Comparison of ENCODE assay signal across 8 mouse cellular contexts in genomic region chr4:120215915-120216591, GRCm38 (mm10). TPM values are rescaled to one million over a fixed set of nuclear protein-coding genes. Genes with fewer than 3 reads are reported as not detected.
DNase-seq lines count a peak whose midpoint lies in the region; TF ChIP-seq lines count a peak whose summit lies in the region.

No protein-coding gene starts in this region.

- H3K9me3 ChIP-seq in MEL (replicated peaks; ENCODE audit: insufficient read depth, low read length) = no peaks in the 10 kb centered on the region

- no peaks in the 10 kb centered on the region for H3K4me1 ChIP-seq in MEL (ENCODE audit: control insufficient read depth in 1 of 2, insufficient read depth in 2 of 2, low read length in 2 of 2)

- TF ChIP-seq CTCF in MEL (IDR thresholded peaks at IDR 0.05 in 2 of 3, conservative IDR thresholded peaks at IDR 0.05 in 1 of 3; ENCODE audit: control insufficient read depth in 1 of 3, insufficient read depth in 1 of 3, low read depth in 2 of 3, low read length in 3 of 3, poor library complexity in 1 of 3, severe bottlenecking in 1 of 3) = peak in 2 of 3 experiments; percentile 20 to 46; a peak in 5 of 6 replicates

- H3K36me3 ChIP-seq in MEL (ENCODE audit: control insufficient read depth in 1 of 2, insufficient read depth in 2 of 2, low read length in 2 of 2) = no peaks in the 10 kb centered on the region

- no peak overlapping the region for H3K9ac ChIP-seq in MEL (ENCODE audit: control insufficient read depth, low read depth, low read length, poor library complexity, severe bottlenecking)

- no peak overlapping the region for H3K27ac ChIP-seq in MEL (ENCODE audit: control insufficient read depth, low read depth, low read length)

- no peaks in the 10 kb centered on the region for H3K27me3 ChIP-seq in MEL (ENCODE audit: control insufficient read depth in 1 of 2, insufficient read depth in 2 of 2, low read length in 2 of 2)

- no peak; the same call in 1 of the 2 replicates for TF ChIP-seq RAD21 in MEL (IDR thresholded peaks at IDR 0.05; ENCODE audit: low read depth, low read length)

- DNase-seq in 416B (ENCODE audit: low read depth) = peak; percentile 24
- no peak for DNase-seq in MEL (ENCODE audit: low read depth, low spot score)
- DNase-seq in cerebellum, postnatal 10 days = peak; percentile 88
- peak; percentile 56 to 68 for DNase-seq in frontal cortex, postnatal 25 days (ENCODE audit: low spot score in 2 of 2)
- DNase-seq in kidney, postnatal 25 days = peak; percentile 48 to 55
- DNase-seq in lung, postnatal 14 days = peak; percentile 69
- DNase-seq in right cerebral cortex, adult 18-20 months = peak; percentile 55
- no peak for DNase-seq in spleen, postnatal 36 days (ENCODE audit: low spot score in 2 of 2)

- TF ChIP-seq EP300 in MEL (IDR thresholded peaks at IDR 0.05; ENCODE audit: low read depth in 1 of 2, low read length in 2 of 2) = no peak

- TF ChIP-seq POLR2A in MEL (IDR thresholded peaks at IDR 0.05; ENCODE audit: control insufficient read depth in 1 of 2, insufficient read depth in 1 of 2, low read depth in 1 of 2, low read length in 2 of 2, poor library complexity in 1 of 2) = no peak

- no peak overlapping the region for H3K4me3 ChIP-seq in MEL (ENCODE audit: control insufficient read depth in 1 of 2, insufficient read depth in 1 of 2, low read depth in 2 of 2, low read length in 2 of 2)

- H3K79me2 ChIP-seq in MEL (ENCODE audit: control insufficient read depth, insufficient read depth, low read length, poor library complexity) = no peaks in the 10 kb centered on the region

TF ChIP-seq in MEL, 35 proteins besides CTCF, POLR2A, EP300 and RAD21:
- no peak for TF ChIP-seq MXI1 (IDR thresholded peaks at IDR 0.05; ENCODE audit: low read depth, low read length)
- peak; percentile 18 for TF ChIP-seq SMC3 (IDR thresholded peaks at IDR 0.05; ENCODE audit: low read depth, low read length)
- no peak for TF ChIP-seq MEF2A (IDR thresholded peaks at IDR 0.05; ENCODE audit: extremely low read depth, insufficient replicate concordance, low read depth, low read length, poor library complexity, severe bottlenecking)

RNA-seq across cellular contexts. Expression of gene Edn2, which starts 55.0 kb away (rescaled TPM):
- total RNA-seq in MEL (2012; rRNA removed) = not detected in 2 replicates
- polyA plus RNA-seq in MEL (2012; ENCODE audit: insufficient read depth in 1 of 2, insufficient read length in 2 of 2, low read depth in 1 of 2, low replicate concordance in 2 of 2, missing spikeins in 1 of 2) = not detected

Comparison
In these comparisons a context has a peak if more than half of its experiments do, and no peak if none do; other contexts are left out.
1. DNase-seq: peak in 416B (single experiment), cerebellum, postnatal 10 days (2 of 2), frontal cortex, postnatal 25 days (2 of 2), kidney, postnatal 25 days (2 of 2), lung, postnatal 14 days (single experiment) and right cerebral cortex, adult 18-20 months (single experiment); none in MEL (single experiment) and spleen, postnatal 36 days (0 of 2).